ENCODE assay signal across 8 mouse cellular contexts in the genomic region with DNA sequence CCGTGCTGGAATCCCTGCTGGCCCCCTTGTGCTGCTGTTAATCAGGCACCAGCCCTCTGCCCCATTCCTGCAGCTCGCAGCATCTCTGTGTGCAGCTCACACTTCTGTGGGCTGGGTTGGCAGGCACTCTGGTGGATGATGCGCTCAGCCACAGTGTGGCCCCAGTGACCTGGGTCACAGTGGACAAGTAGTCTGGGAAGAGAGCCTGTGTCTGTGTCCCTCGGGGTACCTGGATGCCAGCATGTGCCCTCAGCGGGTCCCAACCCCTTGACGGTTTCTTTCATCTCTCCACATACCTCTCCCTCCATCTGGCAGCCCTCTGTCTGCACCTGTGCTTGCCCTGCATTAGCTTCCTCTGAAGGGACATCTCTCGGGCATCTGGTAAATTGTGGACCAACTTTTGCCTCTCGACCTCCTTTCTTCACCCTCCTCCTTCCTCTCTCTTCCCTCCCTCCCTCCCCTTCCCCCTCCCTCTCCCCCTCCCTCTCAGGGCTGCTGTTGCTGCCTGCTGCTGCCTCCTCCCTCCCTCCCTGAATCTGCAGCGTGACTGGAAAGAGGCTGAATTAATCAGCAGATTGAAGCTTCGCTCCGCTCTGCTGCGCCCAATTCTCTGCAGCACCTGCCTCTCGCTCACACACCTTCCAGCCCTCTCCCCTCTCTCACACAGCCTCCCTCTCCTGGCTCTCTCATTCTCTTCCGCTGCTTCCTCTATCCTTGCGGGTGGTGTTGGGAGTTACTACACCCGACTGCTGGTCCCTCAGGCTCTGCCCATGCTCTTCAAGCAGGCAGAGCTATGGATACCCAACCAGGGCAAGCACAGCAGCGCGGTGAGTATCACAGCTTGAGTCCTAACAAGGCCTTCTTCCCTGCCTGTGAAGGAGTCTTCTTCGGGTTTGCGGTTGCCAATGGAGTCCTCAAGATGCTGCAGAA. TPM values are rescaled to one million over a fixed set of nuclear protein-coding genes. Genes with fewer than 3 reads are reported as not detected.
DNase-seq lines count a peak whose midpoint lies in the region; ATAC-seq and TF ChIP-seq lines count a peak whose summit lies in the region.

No protein-coding gene starts in this region.

- no peak for TF ChIP-seq POLR2A in heart, adult 2 months (IDR thresholded peaks at IDR 0.05; ENCODE audit: insufficient read depth, low read depth, low read length)

- no peak for TF ChIP-seq CTCF in heart, adult 2 months (IDR thresholded peaks at IDR 0.05)

- peak overlapping the region; percentile 89 for H3K27ac ChIP-seq in heart, adult 2 months
- H3K27ac ChIP-seq in hindbrain, embryonic 15.5 days (replicated peaks) = peak overlapping the region; percentile 87

- no peaks in the 10 kb centered on the region for H3K79me2 ChIP-seq in heart, adult 2 months (replicated peaks; ENCODE audit: control insufficient read depth, insufficient read depth, low read length)

- no peak overlapping the region for H3K9ac ChIP-seq in heart, adult 2 months (ENCODE audit: low read depth, low read length)
- H3K9ac ChIP-seq in hindbrain, embryonic 15.5 days = peak overlapping the region; percentile 7

- no peaks in the 10 kb centered on the region for H3K9me3 ChIP-seq in hindbrain, embryonic 15.5 days

- H3K36me3 ChIP-seq in heart, adult 2 months (ENCODE audit: control insufficient read depth, insufficient read depth, low read length) = peaks cover 4% of the 10 kb centered on the region; the same call in 1 of the 2 replicates
- H3K36me3 ChIP-seq in hindbrain, embryonic 15.5 days = no peaks in the 10 kb centered on the region

- H3K4me2 ChIP-seq in hindbrain, embryonic 15.5 days = peak overlapping the region; percentile 53

- TF ChIP-seq EP300 in heart, adult 2 months (IDR thresholded peaks at IDR 0.05; ENCODE audit: insufficient read depth, low read depth, low read length) = no peak

- intact Hi-C loops in heart, adult 2 months (cut with DNase I) = no loop called here
- intact Hi-C loops in heart, postnatal 14 days (cut with DNase I) = no loop called here
- intact Hi-C loops in left cerebral cortex, postnatal 14 days (cut with DNase I) = no loop called here

- H3K4me1 ChIP-seq in heart, adult 2 months (ENCODE audit: control insufficient read depth, insufficient read depth, low read length) = peaks cover 18% of the 10 kb centered on the region
- peaks cover 61% of the 10 kb centered on the region for H3K4me1 ChIP-seq in hindbrain, embryonic 15.5 days (replicated peaks)

- no peak for DNase-seq in heart, adult 2 months
- no peak for DNase-seq in heart, postnatal 14 days
- peak; percentile 59 for DNase-seq in embryo, embryonic 9.5 days (ENCODE audit: extremely low spot score)
- peak; percentile 69 to 75 for DNase-seq in left cerebral cortex, postnatal 14 days (ENCODE audit: low spot score in 2 of 2)
- peak; percentile 58 for DNase-seq in neural tube, embryonic 10.5 days (ENCODE audit: extremely low spot score, low spot score)
- DNase-seq in ovary, postnatal 10 days (ENCODE audit: low spot score) = no peak
- DNase-seq in spleen, postnatal 36 days (ENCODE audit: low spot score in 2 of 2) = no peak

- H3K27me3 ChIP-seq in heart, adult 2 months (ENCODE audit: control insufficient read depth, insufficient read depth, low read length) = no peaks in the 10 kb centered on the region
- H3K27me3 ChIP-seq in hindbrain, embryonic 15.5 days = no peaks in the 10 kb centered on the region

- WGBS in heart, adult 2 months = 33% methylated on average over 20 of the region's 20 CpGs
- WGBS in hindbrain, embryonic 15.5 days = 4% methylated on average over 19 of the region's 20 CpGs

- H3K4me3 ChIP-seq in heart, adult 2 months = no peak overlapping the region
- peak overlapping the region; percentile 31 for H3K4me3 ChIP-seq in hindbrain, embryonic 15.5 days

- ATAC-seq in hindbrain, embryonic 15.5 days (ENCODE audit: low FRiP score, low read depth) = peak; percentile 78

RNA-seq across cellular contexts. Expression of a gene that starts 15.2 kb away (rescaled TPM):
- 100 to 1,000 TPM in 1 of 2 experiments, 10 to 100 TPM in 1; 99.5 to 103 TPM for total RNA-seq in heart, adult 2 months (2021)
- polyA plus RNA-seq in heart, adult 2 months (2012; rRNA removed) = 125 and 135 TPM in 2 replicates
- 100 to 1,000 TPM; 103 to 111 TPM for total RNA-seq in heart, postnatal 14 days (2021)
- polyA plus RNA-seq in hindbrain, embryonic 15.5 days (2015; fragmentation: Nextera tagmentation; extraction: Ambion mirVana) = 24.2 and 27.9 TPM in 2 replicates
- total RNA-seq in left cerebral cortex, postnatal 14 days (2021) = 10 to 100 TPM; 48.1 to 51.4 TPM

RNA-seq across cellular contexts. Expression of a gene that starts 33.0 kb away (rescaled TPM):
- 10 to 100 TPM; 40.5 to 43.8 TPM for total RNA-seq in heart, adult 2 months (2021)
- 38.5 TPM in 2 replicates for polyA plus RNA-seq in heart, adult 2 months (2012; rRNA removed)
- total RNA-seq in heart, postnatal 14 days (2021) = 10 to 100 TPM; 54.0 to 54.9 TPM
- polyA plus RNA-seq in hindbrain, embryonic 15.5 days (2015; fragmentation: Nextera tagmentation; extraction: Ambion mirVana) = 9.9 and 12.2 TPM in 2 replicates
- 10 to 100 TPM; 18.7 to 21.3 TPM for total RNA-seq in left cerebral cortex, postnatal 14 days (2021)

RNA-seq across cellular contexts. Expression of a gene that starts 34.1 kb away (rescaled TPM):
- 1 to 10 TPM; 7.2 to 9.3 TPM for total RNA-seq in heart, adult 2 months (2021)
- polyA plus RNA-seq in heart, adult 2 months (2012; rRNA removed) = 15.9 and 16.3 TPM in 2 replicates
- total RNA-seq in heart, postnatal 14 days (2021) = 10 to 100 TPM in 1 of 2 experiments, 1 to 10 TPM in 1; 8.7 to 12.1 TPM
- polyA plus RNA-seq in hindbrain, embryonic 15.5 days (2015; fragmentation: Nextera tagmentation; extraction: Ambion mirVana) = 22.3 and 23.6 TPM in 2 replicates
- total RNA-seq in left cerebral cortex, postnatal 14 days (2021) = 10 to 100 TPM; 12.7 to 15.3 TPM

RNA-seq across cellular contexts. Expression of a gene that starts 43.4 kb away (rescaled TPM):
- total RNA-seq in heart, adult 2 months (2021) = 10 to 100 TPM; 18.4 to 20.3 TPM
- 19.4 and 20.2 TPM in 2 replicates for polyA plus RNA-seq in heart, adult 2 months (2012; rRNA removed)
- 10 to 100 TPM; 15.0 to 18.2 TPM for total RNA-seq in heart, postnatal 14 days (2021)
- polyA plus RNA-seq in hindbrain, embryonic 15.5 days (2015; fragmentation: Nextera tagmentation; extraction: Ambion mirVana) = 1.3 TPM in 2 replicates
- 1 to 10 TPM; 2.8 to 3.4 TPM for total RNA-seq in left cerebral cortex, postnatal 14 days (2021)

Comparison
In these comparisons a context has a peak if more than half of its experiments do, and no peak if none do; other contexts are left out.
1. DNase-seq: peak in embryo, embryonic 9.5 days (single experiment), left cerebral cortex, postnatal 14 days (2 of 2) and neural tube, embryonic 10.5 days (single experiment); none in heart, adult 2 months (0 of 2), heart, postnatal 14 days (0 of 2), ovary, postnatal 10 days (single experiment) and spleen, postnatal 36 days (0 of 2).